Mouse (Mus musculus) heart, embryonic 13.5 days (tissue): ENCODE measurements at regions not wholly inside any gene's neighbourhood (a gene's known extent, or its start where the extent isn't known, plus 50 kb on each side); places are given as distances from the start of the nearest gene placed in this dataset.

Source experiments
- ATAC-seq: fragments of 200-750 bp; cut with Nextera tagmentation; 2 replicates; pipeline ENCODE4 v1.8.0; 2017; ENCODE audit warnings: moderate TSS enrichment; ENCODE audit not compliant: insufficient number of reproducible peaks, low FRiP score, low TSS enrichment; ENCODE audit errors: extremely low read depth
- H3K27ac ChIP-seq: fragments of 300-500 bp; sonication (generic); replicated peaks from 2 replicates; pipeline ENCODE4 v1.5.1; 2015; ENCODE audit warnings: moderate library complexity, mild to moderate bottlenecking, inconsistent platforms
- H3K27me3 ChIP-seq: fragments of 300-500 bp; sonication (generic); replicated peaks from 2 replicates; pipeline ENCODE4 v1.6.1; 2015; ENCODE audit warnings: mild to moderate bottlenecking, inconsistent platforms
- H3K36me3 ChIP-seq: fragments of 300-500 bp; sonication (generic); 2 replicates; pipeline ENCODE4 v1.6.1; 2015; ENCODE audit warnings: mild to moderate bottlenecking, inconsistent platforms
- H3K4me1 ChIP-seq: fragments of 300-500 bp; sonication (generic); 2 replicates; pipeline ENCODE4 v1.6.1; 2015; ENCODE audit warnings: inconsistent platforms
- H3K4me2 ChIP-seq: fragments of 300-500 bp; sonication (generic); 2 replicates; pipeline ENCODE4 v1.6.1; 2015; ENCODE audit warnings: inconsistent platforms, mild to moderate bottlenecking, moderate library complexity
- H3K4me3 ChIP-seq: fragments of 300-500 bp; sonication (generic); 2 replicates; pipeline ENCODE4 v1.5.1; 2015; ENCODE audit warnings: moderate library complexity, mild to moderate bottlenecking, inconsistent platforms
- H3K9ac ChIP-seq: fragments of 300-500 bp; sonication (generic); 2 replicates; pipeline ENCODE4 v1.6.1; 2015; ENCODE audit warnings: inconsistent platforms, mild to moderate bottlenecking, moderate library complexity
- H3K9me3 ChIP-seq: fragments of 300-500 bp; sonication (generic); 2 replicates; pipeline ENCODE4 v1.6.1; 2016; ENCODE audit warnings: inconsistent platforms
- WGBS: fragments of 180-500 bp; shearing (Covaris S2); methylation state at CpG from one replicate; pipeline ENCODE4 v1.1.7; 2015; ENCODE audit warnings: mixed read lengths; 5-methylcytosine and 5-hydroxymethylcytosine counted together

DNA sequence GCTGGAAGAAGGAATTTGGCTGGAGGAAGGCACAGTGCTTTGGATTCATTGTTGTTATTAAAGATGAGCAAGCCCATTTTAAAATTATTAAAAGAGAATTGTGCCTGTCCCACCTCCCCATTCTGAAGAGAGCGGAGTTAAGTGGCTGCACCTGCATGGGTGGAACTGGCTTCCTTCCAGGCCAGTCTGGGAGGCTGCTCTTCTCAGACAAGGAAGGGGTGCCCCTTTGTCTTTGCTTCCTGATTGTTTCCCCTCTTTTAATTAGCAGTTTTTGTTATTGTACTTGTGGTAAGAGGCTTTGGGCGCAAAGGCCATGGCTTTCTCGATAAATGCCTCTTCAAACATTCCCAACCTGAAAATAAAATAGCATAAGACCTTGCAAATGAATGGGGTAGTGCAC, 388.7 kb upstream of the Fam92a start:
- no peak overlapping the region for H3K9ac ChIP-seq
- ATAC-seq: no peak
- H3K9me3 ChIP-seq: no peaks in the 10 kb centered on the region
- WGBS: 62% methylated on average over 3 of the region's 3 CpGs
- H3K4me2 ChIP-seq: no peak overlapping the region
- H3K4me3 ChIP-seq: no peak overlapping the region
- H3K27me3 ChIP-seq: no peaks in the 10 kb centered on the region
- peaks cover 3% of the 10 kb centered on the region for H3K4me1 ChIP-seq
- H3K27ac ChIP-seq: no peak overlapping the region
- H3K36me3 ChIP-seq: no peaks in the 10 kb centered on the region

DNA sequence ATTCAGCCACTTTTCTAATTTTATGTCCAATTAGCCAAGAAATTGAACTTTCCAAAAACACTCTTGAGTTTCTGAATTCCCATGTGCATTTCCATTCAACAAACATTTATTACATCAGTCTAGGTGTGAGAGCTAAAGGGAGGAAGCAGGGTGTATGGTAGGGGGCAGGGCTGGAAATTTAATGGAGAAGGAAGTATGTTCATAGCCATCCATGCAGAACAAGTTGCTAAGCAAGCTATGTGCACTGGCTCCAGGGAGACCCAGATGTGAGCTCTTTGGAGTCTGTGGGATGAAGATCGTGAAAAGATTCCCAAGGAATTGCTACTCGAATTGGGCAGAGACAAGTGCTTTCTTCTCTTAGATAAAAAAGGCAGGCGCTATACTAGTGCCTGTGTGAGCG, 388.2 kb upstream of the Fam92a start:
- H3K36me3 ChIP-seq: no peaks in the 10 kb centered on the region
- no peaks in the 10 kb centered on the region for H3K27me3 ChIP-seq
- no peak overlapping the region for H3K27ac ChIP-seq
- H3K9ac ChIP-seq: no peak overlapping the region
- no peaks in the 10 kb centered on the region for H3K9me3 ChIP-seq
- H3K4me2 ChIP-seq: no peak overlapping the region
- WGBS: 74% methylated on average over 4 of the region's 4 CpGs
- peaks cover 3% of the 10 kb centered on the region for H3K4me1 ChIP-seq
- no peak overlapping the region for H3K4me3 ChIP-seq
- no peak for ATAC-seq

DNA sequence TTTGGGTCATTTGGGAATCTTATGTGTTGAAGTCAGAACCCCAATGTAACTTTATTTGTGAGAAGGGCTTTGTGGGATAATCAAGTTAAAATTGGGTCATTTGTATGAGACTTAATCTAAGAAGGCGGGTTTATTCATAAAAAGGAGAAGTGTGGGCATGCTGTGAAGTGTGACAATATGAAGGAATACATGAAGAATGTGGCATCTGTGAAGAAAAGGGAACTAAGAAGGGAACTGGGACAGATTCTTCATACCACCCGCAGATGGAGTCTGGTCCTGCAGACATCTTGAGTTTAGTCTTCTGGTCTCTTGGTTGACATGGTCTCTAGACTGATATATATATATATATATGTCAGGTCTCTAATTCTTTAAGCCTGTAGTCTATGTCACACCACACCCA, 385.3 kb upstream of the Fam92a start:
- no peaks in the 10 kb centered on the region for H3K36me3 ChIP-seq
- H3K9ac ChIP-seq: no peak overlapping the region
- no peak overlapping the region for H3K27ac ChIP-seq
- 62% methylated on average over 2 of the region's 2 CpGs for WGBS
- no peaks in the 10 kb centered on the region; the same call in 1 of the 2 replicates for H3K4me1 ChIP-seq
- no peaks in the 10 kb centered on the region for H3K27me3 ChIP-seq
- H3K9me3 ChIP-seq: no peaks in the 10 kb centered on the region
- no peak for ATAC-seq
- no peak overlapping the region for H3K4me2 ChIP-seq
- H3K4me3 ChIP-seq: no peak overlapping the region

DNA sequence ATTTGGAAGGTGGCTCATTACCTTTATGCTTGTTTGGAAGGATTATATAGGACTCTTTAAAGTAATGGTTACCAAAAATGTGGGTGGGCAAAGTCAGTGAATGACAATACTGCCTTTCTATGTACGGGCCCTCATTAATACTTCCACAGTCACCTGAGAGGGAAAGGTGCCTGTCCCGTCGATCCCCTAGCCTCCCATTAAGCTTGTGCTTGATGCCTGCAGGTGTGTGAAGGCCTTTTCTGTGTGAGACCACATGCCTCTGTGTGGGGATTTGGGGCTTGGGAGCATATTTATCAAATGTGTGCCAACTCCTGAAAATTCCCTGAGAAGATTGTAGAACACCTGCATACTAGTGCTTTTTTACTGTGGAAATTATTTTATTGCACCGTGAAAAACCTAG, 377.4 kb upstream of the Fam92a start:
- Histone ChIP-seq H3K4me1 (no peaks in the 10 kb centered on the region), H3K9ac (no peak overlapping the region), H3K9me3 (no peaks in the 10 kb centered on the region), H3K4me2 (no peak overlapping the region), H3K36me3 (no peaks in the 10 kb centered on the region), H3K4me3 (no peak overlapping the region), H3K27ac (no peak overlapping the region), H3K27me3 (no peaks in the 10 kb centered on the region)
- no peak for ATAC-seq
- 80% methylated on average over 4 of the region's 4 CpGs for WGBS

DNA sequence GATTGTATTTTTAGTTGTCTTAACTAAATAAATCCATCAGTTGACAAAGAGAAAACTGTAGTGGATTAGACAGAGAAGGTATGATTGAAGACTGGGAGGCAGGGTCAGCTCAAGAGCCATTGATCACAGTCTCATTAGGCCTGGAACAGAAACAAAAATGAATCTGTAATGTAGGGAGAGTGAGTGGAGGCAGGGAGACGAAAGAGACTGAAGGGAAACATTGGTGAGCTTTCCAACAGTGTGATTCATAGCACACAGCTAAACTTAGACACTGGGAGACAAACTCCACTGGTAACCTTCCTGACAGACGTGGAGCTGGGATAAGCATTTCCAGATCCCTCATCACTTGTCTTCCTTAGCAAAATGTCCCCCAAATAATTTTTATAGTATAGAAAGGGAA, 372.1 kb upstream of the Fam92a start:
- no peak overlapping the region for H3K4me2 ChIP-seq
- H3K27me3 ChIP-seq: no peaks in the 10 kb centered on the region
- H3K4me3 ChIP-seq: no peak overlapping the region
- H3K27ac ChIP-seq: no peak overlapping the region
- ATAC-seq: no peak
- no peaks in the 10 kb centered on the region for H3K36me3 ChIP-seq
- H3K9me3 ChIP-seq: no peaks in the 10 kb centered on the region
- H3K9ac ChIP-seq: no peak overlapping the region
- H3K4me1 ChIP-seq: 0 out of 2 replicates have a peak, but pooled peaks cover 6% of the 10 kb centered on the region
- WGBS: 39% methylated on average over 2 of the region's 2 CpGs

DNA sequence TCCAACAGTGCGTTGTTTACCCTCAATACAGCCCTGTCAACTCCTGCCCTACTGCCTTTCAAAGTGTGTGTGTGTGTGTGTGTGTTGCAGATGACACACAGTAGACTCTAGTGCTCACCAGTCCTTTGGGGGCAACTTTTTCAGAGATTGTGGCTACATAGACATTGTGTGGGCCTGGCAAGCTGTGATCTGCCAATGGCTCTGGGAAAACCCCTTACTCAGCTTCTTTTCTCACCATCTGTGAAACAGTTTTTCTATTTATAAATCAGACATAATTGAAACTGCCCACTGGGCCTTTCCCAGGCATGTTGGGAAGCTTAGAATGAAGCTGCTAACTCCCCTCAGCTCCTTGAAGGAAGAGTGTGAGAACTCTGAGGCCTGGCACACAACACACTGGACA, 369.7 kb upstream of the Fam92a start:
- H3K4me3 ChIP-seq: no peak overlapping the region
- no peak overlapping the region for H3K4me2 ChIP-seq
- no peaks in the 10 kb centered on the region for H3K36me3 ChIP-seq
- 0 out of 2 replicates have a peak, but pooled peaks cover 8% of the 10 kb centered on the region for H3K4me1 ChIP-seq
- 93% methylated on average over 1 of the region's 1 CpGs for whole genome bisulfite sequencing
- H3K27me3 ChIP-seq: no peaks in the 10 kb centered on the region
- H3K9ac ChIP-seq: no peak overlapping the region
- ATAC-seq: no peak
- H3K9me3 ChIP-seq: no peaks in the 10 kb centered on the region
- H3K27ac ChIP-seq: no peak overlapping the region

DNA sequence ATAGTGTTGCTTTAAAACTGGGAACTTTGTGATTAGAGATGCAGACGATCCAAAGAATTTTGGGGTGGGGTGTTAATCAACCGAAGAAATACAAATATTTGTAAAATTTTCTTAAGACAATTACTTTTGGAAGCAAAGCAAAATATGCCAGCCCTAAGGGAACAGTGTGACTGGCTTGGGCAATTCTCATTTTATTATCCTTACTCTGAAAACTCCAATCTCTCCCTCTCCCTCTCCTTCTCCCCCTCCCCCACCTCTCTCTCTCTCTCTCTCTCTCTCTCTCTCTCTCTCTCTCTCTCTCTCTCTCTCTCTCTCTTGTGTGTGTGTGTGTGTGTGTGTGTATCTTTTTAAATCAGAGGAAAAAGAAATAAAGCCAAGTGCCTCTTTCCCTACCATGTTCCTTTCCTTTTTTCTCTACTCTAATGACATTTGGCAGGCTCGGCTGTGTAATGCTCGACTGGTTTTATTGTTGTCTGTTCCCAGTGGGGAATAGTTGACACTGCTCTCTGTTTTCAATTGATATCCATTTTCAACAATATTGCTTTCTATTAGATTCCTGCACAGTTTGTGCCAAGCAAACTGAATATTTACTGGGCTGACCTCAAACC, 367.5 kb upstream of the Fam92a start:
- Histone ChIP-seq H3K27me3 (no peaks in the 10 kb centered on the region), H3K9me3 (no peaks in the 10 kb centered on the region), H3K4me3 (no peak overlapping the region), H3K4me1 (peaks cover 14% of the 10 kb centered on the region), H3K27ac (no peak overlapping the region), H3K9ac (no peak overlapping the region), H3K36me3 (no peaks in the 10 kb centered on the region), H3K4me2 (no peak overlapping the region)
- ATAC-seq: no peak
- WGBS: 46% methylated on average over 4 of the region's 4 CpGs

DNA sequence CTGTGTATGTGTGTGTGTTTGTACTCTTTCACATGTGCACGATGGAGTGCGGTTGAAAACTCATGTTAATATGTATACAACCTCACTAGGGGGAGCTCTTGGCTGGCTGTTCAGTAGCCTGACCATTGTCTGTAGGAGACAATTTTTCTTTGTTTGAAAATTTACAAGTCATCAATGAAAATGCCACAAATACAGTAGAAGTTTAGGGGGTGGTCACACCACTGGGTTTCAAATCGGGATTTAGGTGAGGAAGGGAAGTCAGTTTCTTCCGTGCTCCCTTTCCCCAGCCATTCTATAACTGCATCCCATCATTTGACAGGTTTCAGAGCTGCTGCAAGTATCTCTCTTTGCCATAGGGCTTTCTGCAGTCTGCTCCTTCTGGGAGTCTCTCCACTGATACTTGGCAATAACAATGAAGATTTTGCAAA, 366.9 kb upstream of the Fam92a start:
- Histone ChIP-seq H3K27me3 (no peaks in the 10 kb centered on the region), H3K27ac (no peak overlapping the region), H3K9me3 (no peaks in the 10 kb centered on the region), H3K4me2 (peak overlapping the region; percentile 60), H3K9ac (no peak overlapping the region), H3K36me3 (no peaks in the 10 kb centered on the region), H3K4me3 (0 out of 2 replicates have a peak overlapping the region, but pooled peaks have one; percentile 13), H3K4me1 (peaks cover 13% of the 10 kb centered on the region)
- no peak for ATAC-seq
- 10% methylated on average over 4 of the region's 4 CpGs for WGBS

DNA sequence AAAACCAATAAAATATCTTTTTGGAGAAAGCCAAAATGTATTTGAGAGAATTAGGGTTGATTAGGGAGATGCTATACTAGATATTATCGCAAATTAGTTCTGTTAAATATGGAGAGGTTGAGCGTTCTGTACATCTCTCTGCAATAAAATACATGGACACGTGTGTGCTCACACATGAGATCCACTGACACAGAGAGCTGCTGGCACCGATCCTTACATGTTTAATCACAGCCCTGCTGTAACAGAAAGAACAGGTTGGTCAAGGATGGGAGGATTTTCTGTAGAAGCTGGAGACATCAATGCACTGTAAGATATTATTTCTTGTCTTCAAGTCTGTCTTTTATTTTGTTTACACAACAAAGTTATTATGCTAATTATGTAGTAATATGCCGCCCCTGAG, 366.2 kb upstream of the Fam92a start:
- Histone ChIP-seq H3K9ac (no peak overlapping the region), H3K4me1 (peaks cover 13% of the 10 kb centered on the region), H3K4me3 (no peak overlapping the region), H3K9me3 (no peaks in the 10 kb centered on the region), H3K36me3 (no peaks in the 10 kb centered on the region), H3K27ac (no peak overlapping the region), H3K27me3 (no peaks in the 10 kb centered on the region), H3K4me2 (no peak overlapping the region)
- ATAC-seq: no peak
- 73% methylated on average over 5 of the region's 5 CpGs for WGBS

DNA sequence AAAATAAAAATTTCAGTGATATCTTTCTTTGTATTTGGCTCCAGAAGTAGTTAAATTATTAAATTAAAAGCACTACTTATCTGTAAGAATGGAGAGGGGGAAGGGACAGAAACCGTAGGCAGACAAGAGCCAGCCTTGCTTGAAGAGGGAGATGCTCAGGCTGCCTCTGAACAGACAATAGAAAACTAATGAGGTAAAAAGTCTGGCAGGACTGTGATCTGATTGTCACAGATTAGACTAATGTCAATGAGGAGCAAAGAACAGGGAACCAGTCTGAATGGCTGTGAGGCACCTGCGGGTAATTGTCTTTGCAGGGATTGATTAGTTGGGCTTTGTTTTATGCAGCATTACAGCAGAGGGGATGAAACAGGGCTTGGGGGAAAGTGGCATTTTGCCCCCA, 362.3 kb upstream of the Fam92a start:
- Histone ChIP-seq H3K4me1 (peaks cover 13% of the 10 kb centered on the region), H3K36me3 (no peaks in the 10 kb centered on the region), H3K27me3 (no peaks in the 10 kb centered on the region), H3K4me2 (no peak overlapping the region), H3K9ac (no peak overlapping the region), H3K4me3 (no peak overlapping the region), H3K27ac (no peak overlapping the region), H3K9me3 (no peaks in the 10 kb centered on the region)
- no peak for ATAC-seq
- WGBS: 33% methylated on average over 2 of the region's 2 CpGs

DNA sequence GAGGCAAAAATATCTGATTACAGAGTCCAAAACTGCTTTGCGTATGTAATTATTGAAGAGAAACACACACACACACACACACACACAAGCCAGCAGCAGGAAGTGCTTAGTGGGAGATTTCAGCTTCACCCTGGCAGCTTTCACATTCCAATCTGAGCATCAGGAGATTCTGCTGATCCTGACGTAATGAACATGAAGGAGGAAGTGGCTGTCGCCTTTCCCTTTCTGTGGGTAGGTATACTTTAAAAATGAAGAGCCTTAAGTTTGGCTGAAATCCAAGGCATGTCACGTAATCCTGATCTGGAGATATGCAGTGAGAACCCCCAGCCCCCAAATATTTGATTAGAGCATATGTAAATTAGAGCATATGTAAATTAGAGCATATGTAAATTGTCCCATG, 361.1 kb upstream of the Fam92a start:
- H3K27me3 ChIP-seq: no peaks in the 10 kb centered on the region
- no peak overlapping the region for H3K4me2 ChIP-seq
- H3K9me3 ChIP-seq: no peaks in the 10 kb centered on the region
- H3K4me1 ChIP-seq: peaks cover 8% of the 10 kb centered on the region
- H3K4me3 ChIP-seq: no peak overlapping the region
- no peaks in the 10 kb centered on the region for H3K36me3 ChIP-seq
- no peak overlapping the region for H3K9ac ChIP-seq
- no peak for ATAC-seq
- 47% methylated on average over 4 of the region's 4 CpGs for WGBS
- no peak overlapping the region for H3K27ac ChIP-seq

DNA sequence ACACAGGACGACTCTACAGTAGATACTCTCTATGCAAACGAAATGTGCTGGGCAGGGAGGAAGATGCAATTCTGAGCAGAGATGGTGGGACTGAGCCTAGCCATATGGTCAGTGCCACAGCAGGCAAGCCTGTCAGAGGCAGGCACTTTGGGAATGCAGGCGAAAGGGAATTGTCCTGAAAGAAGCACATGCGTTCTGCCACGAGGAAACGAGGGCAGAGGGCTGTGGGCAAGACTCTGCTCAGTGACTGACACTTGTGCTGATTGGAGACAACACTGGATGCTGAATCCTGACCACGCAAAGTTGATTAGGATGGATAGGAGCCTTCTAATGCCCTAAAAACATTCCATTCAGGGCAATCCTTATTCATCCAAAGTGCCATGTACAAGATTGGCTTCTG, 350.5 kb upstream of the Fam92a start:
- Histone ChIP-seq H3K4me3 (no peak overlapping the region), H3K4me1 (no peaks in the 10 kb centered on the region), H3K27me3 (no peaks in the 10 kb centered on the region), H3K4me2 (no peak overlapping the region), H3K9ac (no peak overlapping the region), H3K36me3 (no peaks in the 10 kb centered on the region), H3K9me3 (no peaks in the 10 kb centered on the region), H3K27ac (no peak overlapping the region)
- ATAC-seq: no peak
- 51% methylated on average over 7 of the region's 7 CpGs for WGBS
